Mouse (Mus musculus) heart, postnatal 0 days (tissue): ENCODE results near the gene Mms22l.

ENCODE experiments used
- CTCF ChIP-seq: IDR thresholded peaks from 2 replicates; pipeline ENCODE4 v1.5.1; 2016; ENCODE audit warnings: antibody characterized with exemption, control low read depth, low read depth
- EP300 ChIP-seq: IDR thresholded peaks from 2 replicates; pipeline ENCODE4 v1.6.1; 2016; ENCODE audit warnings: antibody characterized with exemption, low read depth

GRCm38 (mm10) chr4:24577594-24577993, 81.3 kb downstream of the Mms22l start:
- TF ChIP-seq CTCF (no peak), EP300 (no peak)
